Mouse (Mus musculus) lung, postnatal 0 days (tissue): Measurements from ENCODE around the gene Hcst.

ENCODE experiments used
- CTCF ChIP-seq: IDR thresholded peaks from 2 replicates; pipeline ENCODE4 v1.5.1; 2016; ENCODE audit warnings: antibody characterized with exemption, mild to moderate bottlenecking
- EP300 ChIP-seq: IDR thresholded peaks from 2 replicates; pipeline ENCODE4 v1.6.1; 2016; ENCODE audit warnings: antibody characterized with exemption, mild to moderate bottlenecking, control low read depth

DNA sequence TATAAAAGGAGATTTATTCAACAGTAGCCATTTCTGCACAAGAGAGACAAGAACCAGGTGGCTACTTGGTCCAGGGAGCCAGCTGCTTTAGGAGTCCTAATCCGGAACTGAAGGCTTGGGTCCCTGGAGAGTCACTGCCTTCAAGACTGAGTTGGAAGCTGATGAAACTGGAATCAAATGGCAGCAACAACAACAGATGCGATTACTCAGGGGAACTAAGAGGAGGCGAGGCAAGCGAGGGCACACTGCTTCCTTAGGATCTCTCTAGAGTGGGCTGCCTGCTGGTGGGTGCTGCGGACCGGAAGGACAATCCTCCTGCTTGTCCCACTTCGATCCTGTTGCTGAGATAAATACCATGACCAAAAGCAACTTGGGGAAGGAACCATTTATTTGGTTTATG is 20.0 kb downstream of the Hcst start:
- TF ChIP-seq CTCF: no peak
- TF ChIP-seq EP300: no peak
